Comparison of ENCODE assay signal across 8 mouse cellular contexts in genomic region chr2:152343329-152344213, GRCm38 (mm10). TPM values are rescaled to one million over a fixed set of nuclear protein-coding genes. Genes with fewer than 3 reads are reported as not detected.
DNase-seq lines count a peak whose midpoint lies in the region; ATAC-seq and TF ChIP-seq lines count a peak whose summit lies in the region.

Gene Trib3 (minus strand): TSS chr2:152344032.

- peak within 1 kb of the TSS; percentile 51 for H3K4me3 ChIP-seq in embryonic facial prominence, embryonic 12.5 days
- H3K4me3 ChIP-seq in heart, adult 2 months: peak within 1 kb of the TSS; percentile 80
- peak within 1 kb of the TSS; percentile 59 for H3K4me3 ChIP-seq in kidney, adult 2 months (ENCODE audit: insufficient read depth, low read depth, low read length)
- peak within 1 kb of the TSS; percentile 73 for H3K4me3 ChIP-seq in liver, embryonic 11.5 days (ENCODE audit: low read depth, low read length)
- H3K4me3 ChIP-seq in myocyte: peak within 1 kb of the TSS; percentile 84

- H3K9ac ChIP-seq in embryonic facial prominence, embryonic 12.5 days: peak within 1 kb of the TSS; percentile 58
- peak within 1 kb of the TSS; percentile 91 for H3K9ac ChIP-seq in heart, adult 2 months (ENCODE audit: low read depth, low read length)
- peak within 1 kb of the TSS; percentile 77 for H3K9ac ChIP-seq in liver, embryonic 11.5 days (ENCODE audit: low read depth, low read length)

- peak; percentile 72 for ATAC-seq in embryonic facial prominence, embryonic 12.5 days (ENCODE audit: insufficient number of reproducible peaks, insufficient read depth, low FRiP score, low TSS enrichment)
- peak; percentile 81 for ATAC-seq in liver, embryonic 11.5 days (replicated peaks; ENCODE audit: low FRiP score)

- under 1% methylated on average over 52 of the region's 52 CpGs for WGBS in embryonic facial prominence, embryonic 12.5 days
- WGBS in heart, adult 2 months: 1% methylated on average over 52 of the region's 52 CpGs
- under 1% methylated on average over 51 of the region's 52 CpGs for WGBS in kidney, adult 2 months
- under 1% methylated on average over 52 of the region's 52 CpGs for WGBS in liver, embryonic 11.5 days

- DNase-seq in 416B (ENCODE audit: low read depth): peak; percentile 93
- DNase-seq in adrenal gland, postnatal 14 days: peak; percentile 92
- peak; percentile 85 to 88 for DNase-seq in heart, adult 2 months
- peak; percentile 73 for DNase-seq in kidney, adult 2 months
- peak; percentile 86 for DNase-seq in liver, embryonic 11.5 days (ENCODE audit: low spot score)
- peak; percentile 79 to 89 for DNase-seq in spleen, postnatal 4 days (ENCODE audit: low spot score in 2 of 2)

- H3K9me3 ChIP-seq in embryonic facial prominence, embryonic 12.5 days: no peaks in the 10 kb centered on the region
- no peaks in the 10 kb centered on the region for H3K9me3 ChIP-seq in liver, embryonic 11.5 days (ENCODE audit: control insufficient read depth, low read length)

- H3ac ChIP-seq in myocyte (ENCODE audit: control insufficient read depth, insufficient read length): peak within 1 kb of the TSS; percentile 6

- peak; percentile 55 for TF ChIP-seq POLR2A in heart, adult 2 months (IDR thresholded peaks at IDR 0.05; ENCODE audit: insufficient read depth, low read depth, low read length)
- no peak for TF ChIP-seq POLR2A in kidney, adult 2 months (IDR thresholded peaks at IDR 0.05; ENCODE audit: low read depth, low read length)
- TF ChIP-seq POLR2A in myocyte (IDR thresholded peaks at IDR 0.05; ENCODE audit: insufficient read length, low read depth): peak; percentile 99

- H3K27me3 ChIP-seq in embryonic facial prominence, embryonic 12.5 days: peaks cover 25% of the 10 kb centered on the region
- no peaks in the 10 kb centered on the region for H3K27me3 ChIP-seq in heart, adult 2 months (ENCODE audit: control insufficient read depth, insufficient read depth, low read length)
- no peaks in the 10 kb centered on the region for H3K27me3 ChIP-seq in kidney, adult 2 months (replicated peaks; ENCODE audit: control insufficient read depth, insufficient read depth, low read length)
- H3K27me3 ChIP-seq in liver, embryonic 11.5 days (replicated peaks; ENCODE audit: control insufficient read depth, insufficient read depth, low read length): no peaks in the 10 kb centered on the region
- H3K27me3 ChIP-seq in myocyte (ENCODE audit: control insufficient read depth, insufficient read depth, insufficient read length): no peaks in the 10 kb centered on the region

- H3K79me2 ChIP-seq in heart, adult 2 months (replicated peaks; ENCODE audit: control insufficient read depth, insufficient read depth, low read length): no peaks in the 10 kb centered on the region
- peaks cover 43% of the 10 kb centered on the region for H3K79me2 ChIP-seq in myocyte (ENCODE audit: control insufficient read depth, insufficient read depth)

- H3K27ac ChIP-seq in embryonic facial prominence, embryonic 12.5 days: no peak within 1 kb of the TSS
- peak within 1 kb of the TSS; percentile 90 for H3K27ac ChIP-seq in heart, adult 2 months
- no peak within 1 kb of the TSS for H3K27ac ChIP-seq in kidney, adult 2 months (ENCODE audit: insufficient read depth, low read depth, low read length)
- H3K27ac ChIP-seq in liver, embryonic 11.5 days (ENCODE audit: low read depth, low read length): peak within 1 kb of the TSS; percentile 74

- TF ChIP-seq CTCF in heart, adult 2 months (IDR thresholded peaks at IDR 0.05): peak; percentile 75
- peak; percentile 68 for TF ChIP-seq CTCF in kidney, adult 2 months (conservative IDR thresholded peaks at IDR 0.05; ENCODE audit: insufficient read depth, insufficient read length, low read depth, low read length)

- no peaks in the 10 kb centered on the region for H3K36me3 ChIP-seq in embryonic facial prominence, embryonic 12.5 days
- H3K36me3 ChIP-seq in heart, adult 2 months (ENCODE audit: control insufficient read depth, insufficient read depth, low read length): no peaks in the 10 kb centered on the region
- no peaks in the 10 kb centered on the region for H3K36me3 ChIP-seq in kidney, adult 2 months (ENCODE audit: control insufficient read depth, insufficient read depth, low read length)
- H3K36me3 ChIP-seq in liver, embryonic 11.5 days (ENCODE audit: control insufficient read depth, insufficient read depth, low read length): no peaks in the 10 kb centered on the region
- H3K36me3 ChIP-seq in myocyte (ENCODE audit: control insufficient read depth, insufficient read depth): peaks cover 41% of the 10 kb centered on the region

- no peak for TF ChIP-seq EP300 in heart, adult 2 months (IDR thresholded peaks at IDR 0.05; ENCODE audit: insufficient read depth, low read depth, low read length)

- peak within 1 kb of the TSS; percentile 91 for H3K4me2 ChIP-seq in embryonic facial prominence, embryonic 12.5 days (replicated peaks)
- peak within 1 kb of the TSS; percentile 96 for H3K4me2 ChIP-seq in liver, embryonic 11.5 days
- H3K4me2 ChIP-seq in myocyte (ENCODE audit: low read depth): peak within 1 kb of the TSS; percentile 84

- H3K4me1 ChIP-seq in embryonic facial prominence, embryonic 12.5 days: peaks cover 4% of the 10 kb centered on the region; the same call in 1 of the 2 replicates
- peaks cover 2% of the 10 kb centered on the region; the same call in 1 of the 2 replicates for H3K4me1 ChIP-seq in heart, adult 2 months (ENCODE audit: control insufficient read depth, insufficient read depth, low read length)
- H3K4me1 ChIP-seq in kidney, adult 2 months (ENCODE audit: control insufficient read depth, insufficient read depth, low read length): no peaks in the 10 kb centered on the region
- H3K4me1 ChIP-seq in liver, embryonic 11.5 days (replicated peaks; ENCODE audit: control insufficient read depth, insufficient read depth, low read length): peaks cover 29% of the 10 kb centered on the region

- intact Hi-C loops in heart, adult 2 months (cut with DNase I): loop anchor here (1.0 kb wide), 1 partner anchor 17 kb away; no protein-coding TSS in a partner anchor

TF ChIP-seq in myocyte, 11 proteins besides CTCF, POLR2A, EP300 and RAD21:
- no peak for TF ChIP-seq USF1 (IDR thresholded peaks at IDR 0.05; ENCODE audit: low read depth)
- peak; percentile 98 for TF ChIP-seq CEBPB (IDR thresholded peaks at IDR 0.05; ENCODE audit: insufficient read depth, poor library complexity, severe bottlenecking)
- peak; percentile 99 for TF ChIP-seq POLR2AphosphoS2 (IDR thresholded peaks at IDR 0.05; ENCODE audit: insufficient read length, low read depth)
- peak in 1 of 3 experiments; percentile 62 for TF ChIP-seq MYOG (IDR thresholded peaks at IDR 0.05; ENCODE audit: control insufficient read depth in 1 of 3, insufficient read depth in 1 of 3, insufficient read length in 2 of 3, low read depth in 2 of 3)
- no peak for TF ChIP-seq TCF12 (IDR thresholded peaks at IDR 0.05; ENCODE audit: insufficient read depth, poor library complexity, severe bottlenecking)
- no peak for TF ChIP-seq REST (IDR thresholded peaks at IDR 0.05; ENCODE audit: insufficient read depth, insufficient read length)
- no peak for TF ChIP-seq SRF (IDR thresholded peaks at IDR 0.05; ENCODE audit: control insufficient read depth, insufficient read length, low read depth)
- TF ChIP-seq E2F4 (IDR thresholded peaks at IDR 0.05; ENCODE audit: insufficient read depth): no peak
- no peak for TF ChIP-seq MAX (IDR thresholded peaks at IDR 0.05; ENCODE audit: low read depth)
- no peak for TF ChIP-seq MYOD1 (IDR thresholded peaks at IDR 0.05; ENCODE audit: control insufficient read depth in 1 of 3, insufficient read length in 2 of 3, low read depth in 2 of 3)
- no peak for TF ChIP-seq TCF3 (IDR thresholded peaks at IDR 0.05; ENCODE audit: insufficient read length, low read depth)

RNA-seq across cellular contexts. Expression of gene Trib3, which starts in this region (rescaled TPM):
- 4.5 and 6.0 TPM in 2 replicates for total RNA-seq in adrenal gland, postnatal 14 days (2021)
- polyA plus RNA-seq in embryonic facial prominence, embryonic 12.5 days (2016; fragmentation: Nextera tagmentation; extraction: Ambion mirVana): 3.5 and 3.7 TPM in 2 replicates
- 1 to 10 TPM; 2.4 to 3.6 TPM for total RNA-seq in heart, adult 2 months (2021)
- polyA plus RNA-seq in heart, adult 2 months (2012; rRNA removed): 2.3 and 3.3 TPM in 2 replicates
- 1.4 and 1.5 TPM in 2 replicates for polyA plus RNA-seq in kidney, adult 2 months (2012; rRNA removed)
- polyA plus RNA-seq in liver, embryonic 11.5 days (2014; fragmentation: Nextera tagmentation; extraction: Ambion mirVana): 13.9 and 18.1 TPM in 2 replicates
- polyA plus RNA-seq in myocyte (2012; fragmentation: generic; extraction: Trizol): 410 TPM

Comparison
In these comparisons a context has a peak if more than half of its experiments do, and no peak if none do; other contexts are left out.
1. RNA of gene Trib3 (polyA plus RNA-seq): 410 TPM in myocyte (single experiment); 13.9 to 18.1 TPM in liver, embryonic 11.5 days, 3.5 to 3.7 TPM in embryonic facial prominence, embryonic 12.5 days, 2.3 to 3.3 TPM in heart, adult 2 months and 1.4 to 1.5 TPM in kidney, adult 2 months; every median in the first group is over 10 times any median in the second.
2. H3K27ac ChIP-seq: peak in heart, adult 2 months (single experiment) and liver, embryonic 11.5 days (single experiment); none in embryonic facial prominence, embryonic 12.5 days (single experiment) and kidney, adult 2 months (single experiment).
3. Peak in every context shown above with its lines, with median percentiles within 50 percentile points of each other: DNase-seq, H3K4me2 ChIP-seq, H3K4me3 ChIP-seq and H3K9ac ChIP-seq.